Mouse (Mus musculus): Measurements from ENCODE around the gene Dpm3. TPM values are rescaled to one million over a fixed set of nuclear protein-coding genes. Genes with fewer than 3 reads are reported as not detected.

Dpm3 gene
- total RNA-seq, 2 experiments from 2014 or later: 4.3 to 42.3 TPM

- ATAC-seq (replicated peaks; ENCODE audit: low FRiP score, poor library complexity, severe bottlenecking): no peak
These were observed 1.1 kb downstream of the Dpm3 start for GRCm38 (mm10) chr3:89260211-89260610.

- no peak for ATAC-seq (replicated peaks; ENCODE audit: low FRiP score, poor library complexity, severe bottlenecking)
These were observed 3.3 kb downstream of the Dpm3 start for GRCm38 (mm10) chr3:89262417-89262816.

- ATAC-seq (replicated peaks; ENCODE audit: low FRiP score, poor library complexity, severe bottlenecking): peak; percentile 85
These were observed 7.3 kb downstream of the Dpm3 start for GRCm38 (mm10) chr3:89266439-89266893.

GRCm38 (mm10) chr3:89268916-89269315 lies 9.8 kb downstream of the Dpm3 start:
- ATAC-seq (replicated peaks; ENCODE audit: low FRiP score, poor library complexity, severe bottlenecking): no peak

GRCm38 (mm10) chr3:89270051-89270755 lies 11.0 kb downstream of the Dpm3 start, which contains the start of gene Slc50a1:
Slc50a1 (minus strand) TSS chr3:89270570.
- peak; percentile 66 for ATAC-seq (replicated peaks; ENCODE audit: low FRiP score, poor library complexity, severe bottlenecking)

GRCm38 (mm10) chr3:89270891-89271290 lies 11.7 kb downstream of the Dpm3 start:
- ATAC-seq (replicated peaks; ENCODE audit: low FRiP score, poor library complexity, severe bottlenecking): no peak

- no peak for ATAC-seq (replicated peaks; ENCODE audit: low FRiP score, poor library complexity, severe bottlenecking)
These were observed 12.6 kb downstream of the Dpm3 start for GRCm38 (mm10) chr3:89271760-89272159.

- no peak for ATAC-seq (replicated peaks; ENCODE audit: low FRiP score, poor library complexity, severe bottlenecking)
These were observed 16.9 kb downstream of the Dpm3 start for GRCm38 (mm10) chr3:89276061-89276460.

GRCm38 (mm10) chr3:89277281-89278021 lies 18.3 kb downstream of the Dpm3 start:
- ATAC-seq (replicated peaks; ENCODE audit: low FRiP score, poor library complexity, severe bottlenecking): no peak

- ATAC-seq (replicated peaks; ENCODE audit: low FRiP score, poor library complexity, severe bottlenecking): no peak
These were observed 18.9 kb downstream of the Dpm3 start for GRCm38 (mm10) chr3:89278107-89278506.

GRCm38 (mm10) chr3:89278643-89279042 lies 19.5 kb downstream of the Dpm3 start:
- no peak for ATAC-seq (replicated peaks; ENCODE audit: low FRiP score, poor library complexity, severe bottlenecking)

- ATAC-seq (replicated peaks; ENCODE audit: low FRiP score, poor library complexity, severe bottlenecking): no peak
These were observed 20.2 kb downstream of the Dpm3 start for GRCm38 (mm10) chr3:89279153-89279890.

- no peak for ATAC-seq (replicated peaks; ENCODE audit: low FRiP score, poor library complexity, severe bottlenecking)
These were observed 21.0 kb downstream of the Dpm3 start for GRCm38 (mm10) chr3:89280050-89280605.

- no peak for ATAC-seq (replicated peaks; ENCODE audit: low FRiP score, poor library complexity, severe bottlenecking)
These were observed 21.7 kb downstream of the Dpm3 start, which contains the start of gene Efna1 for GRCm38 (mm10) chr3:89280606-89281511. Efna1 (minus strand) TSS chr3:89281142.

GRCm38 (mm10) chr3:89281579-89282290 lies 22.6 kb downstream of the Dpm3 start:
- ATAC-seq (replicated peaks; ENCODE audit: low FRiP score, poor library complexity, severe bottlenecking): 0 out of 2 replicates have a peak, but pooled peaks have one; percentile 48

- ATAC-seq (replicated peaks; ENCODE audit: low FRiP score, poor library complexity, severe bottlenecking): no peak
These were observed 23.1 kb downstream of the Dpm3 start for GRCm38 (mm10) chr3:89282291-89282643.

GRCm38 (mm10) chr3:89284261-89284660 lies 25.1 kb downstream of the Dpm3 start:
- no peak for ATAC-seq (replicated peaks; ENCODE audit: low FRiP score, poor library complexity, severe bottlenecking)

- ATAC-seq (replicated peaks; ENCODE audit: low FRiP score, poor library complexity, severe bottlenecking): no peak
These were observed 26.4 kb downstream of the Dpm3 start for GRCm38 (mm10) chr3:89285526-89285925.
